Mouse (Mus musculus) bone marrow macrophage, adult 2 months (primary cell): ENCODE data around the gene Pygm.

Source experiments
- CTCF ChIP-seq: IDR thresholded peaks from 2 replicates; pipeline ENCODE4 v1.5.1; 2012; ENCODE audit warnings: low read depth, mild to moderate bottlenecking, low read length, moderate library complexity
- POLR2A ChIP-seq: IDR thresholded peaks from 2 replicates; pipeline ENCODE4 v1.6.1; 2012; ENCODE audit warnings: mild to moderate bottlenecking, low read depth, low read length, borderline replicate concordance

DNA sequence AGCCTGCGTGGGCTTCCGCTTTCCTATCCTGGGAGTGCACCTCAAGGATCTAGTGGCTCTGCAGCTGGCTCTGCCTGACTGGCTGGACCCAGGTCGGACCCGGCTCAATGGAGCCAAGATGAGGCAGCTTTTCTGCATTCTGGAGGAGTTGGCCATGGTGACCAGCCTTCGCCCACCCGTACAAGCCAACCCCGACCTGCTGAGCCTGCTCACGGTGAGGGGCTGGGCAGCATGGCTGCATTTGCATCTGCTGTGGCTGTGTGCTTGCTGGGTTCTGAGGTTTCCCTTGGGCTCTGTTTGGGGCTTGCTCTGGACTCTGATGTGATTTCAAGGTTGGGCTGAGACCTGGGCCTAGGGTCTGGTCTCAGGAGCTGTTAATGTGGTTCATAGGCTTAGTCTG, 22.9 kb downstream of the Pygm start:
- no peak for TF ChIP-seq CTCF
- no peak for TF ChIP-seq POLR2A
